Mouse (Mus musculus) stomach, postnatal 0 days (tissue): ENCODE results near the gene Zfp853.

Source experiments
- CTCF ChIP-seq: IDR thresholded peaks from 2 replicates; pipeline ENCODE4 v1.5.1; 2016; ENCODE audit warnings: antibody characterized with exemption, low read depth, mild to moderate bottlenecking, moderate library complexity
- EP300 ChIP-seq: optimal IDR thresholded peaks from 2 replicates; pipeline ENCODE3; 2016; ENCODE audit warnings: antibody characterized with exemption

DNA sequence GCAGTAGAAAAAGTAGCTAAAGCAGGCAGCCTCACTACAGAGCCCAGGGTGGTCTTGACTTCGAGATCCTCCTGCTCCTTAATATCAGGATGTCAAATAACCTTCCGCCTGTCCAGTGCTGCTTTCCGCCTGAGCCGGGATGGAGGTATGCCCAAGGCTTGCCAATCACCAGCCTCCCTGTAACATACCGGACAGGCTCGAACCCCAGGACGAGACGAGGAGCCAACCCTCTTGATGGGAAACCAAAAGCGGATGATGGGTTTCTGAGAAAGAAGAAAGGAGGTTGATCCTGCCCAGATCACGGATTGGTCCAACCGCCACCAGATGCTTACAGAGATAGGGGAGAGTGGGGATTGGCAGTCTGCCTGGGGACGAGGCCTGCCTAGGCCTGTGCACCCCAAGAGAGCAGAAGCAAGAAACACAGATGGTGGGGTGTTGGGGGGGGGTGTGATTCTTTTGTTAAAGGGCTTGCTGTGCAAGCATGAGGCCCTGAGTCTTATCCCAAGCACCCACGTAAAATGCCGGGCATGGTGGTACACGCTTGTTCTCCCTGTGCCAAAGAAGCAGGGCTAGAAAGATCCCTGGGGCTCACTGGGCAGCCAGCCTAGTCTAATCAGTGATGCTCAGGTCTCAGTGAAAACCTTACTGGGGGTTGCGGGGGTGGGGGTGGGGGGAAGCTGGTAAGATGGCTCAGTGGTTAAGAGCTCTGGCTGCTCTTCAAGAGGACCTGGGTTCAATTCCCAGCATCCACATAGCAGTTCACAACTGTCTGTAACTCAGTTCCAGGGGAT is 20.7 kb downstream of the Zfp853 start:
- TF ChIP-seq CTCF (no peak), EP300 (no peak)
